Mouse (Mus musculus): ENCODE results near the gene Hoxd4.

- peak; percentile 92 for TF ChIP-seq CTCF (conservative IDR thresholded peaks at IDR 0.05; ENCODE audit: insufficient read depth, insufficient read length, low read depth, low read length)
- no peak for TF ChIP-seq POLR2A (IDR thresholded peaks at IDR 0.05; ENCODE audit: low read depth, low read length)
Measured at GRCm38 (mm10) chr2:74715504-74716241, 3.9 kb downstream of the Hoxd4 start.
